Mouse (Mus musculus) mammary gland, adult 2 months (tissue): ENCODE measurements around the gene Ifit1bl2. TPM values are rescaled to one million over a fixed set of nuclear protein-coding genes. Genes with fewer than 3 reads are reported as not detected.

Source experiments
- polyA plus RNA-seq: library from polyadenylated mRNA; depleted of rRNA; stranded (reverse); fragments of >200 nt; gene quantifications from 2 replicates; pipeline ENCODE4 v1.2.3, GENCODE M21; 2012; ENCODE audit warnings: low replicate concordance; rRNA removed

The Ifit1bl2 gene
- 0.14 TPM in 1 of 2 replicates, not detected in the other for polyA plus RNA-seq

GRCm38 (mm10) chr19:34640623-34641022 is at the start of gene Ifit1bl2, which contains the start of gene Ifit1:
Gene Ifit1bl2 (minus strand): TSS chr19:34640743.
Gene Ifit1 (plus strand): TSS chr19:34640871.

GRCm38 (mm10) chr19:34607237-34608051 is 33.1 kb downstream of the Ifit1bl2 start, which contains the start of gene Ifit3b:
Gene Ifit3b (plus strand): TSS chr19:34607970.

DNA sequence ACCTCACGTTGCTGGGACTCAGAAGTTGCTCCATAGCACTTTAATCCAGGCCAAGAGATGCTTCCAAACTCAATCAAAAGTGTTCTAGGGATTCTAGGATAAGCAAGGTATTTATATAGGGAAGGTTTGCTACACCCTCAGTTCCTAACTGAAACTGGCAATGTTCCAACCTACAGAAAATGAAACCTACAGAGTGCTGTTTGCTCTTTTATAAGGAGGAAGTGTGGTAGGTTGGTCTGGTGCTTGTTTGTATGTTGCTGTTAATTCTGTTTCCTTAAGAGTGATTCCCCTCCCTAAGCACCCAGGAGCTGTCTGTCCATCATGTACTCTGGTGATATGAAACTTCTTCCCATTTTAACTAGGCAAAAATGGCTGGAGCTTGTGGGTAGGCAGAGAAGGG is 38.7 kb downstream of the Ifit1bl2 start, which contains the start of gene Ifit1bl1:
TSS of gene Ifit1bl1 (minus strand) at position 69 of the 400 bp plus-strand sequence.

DNA sequence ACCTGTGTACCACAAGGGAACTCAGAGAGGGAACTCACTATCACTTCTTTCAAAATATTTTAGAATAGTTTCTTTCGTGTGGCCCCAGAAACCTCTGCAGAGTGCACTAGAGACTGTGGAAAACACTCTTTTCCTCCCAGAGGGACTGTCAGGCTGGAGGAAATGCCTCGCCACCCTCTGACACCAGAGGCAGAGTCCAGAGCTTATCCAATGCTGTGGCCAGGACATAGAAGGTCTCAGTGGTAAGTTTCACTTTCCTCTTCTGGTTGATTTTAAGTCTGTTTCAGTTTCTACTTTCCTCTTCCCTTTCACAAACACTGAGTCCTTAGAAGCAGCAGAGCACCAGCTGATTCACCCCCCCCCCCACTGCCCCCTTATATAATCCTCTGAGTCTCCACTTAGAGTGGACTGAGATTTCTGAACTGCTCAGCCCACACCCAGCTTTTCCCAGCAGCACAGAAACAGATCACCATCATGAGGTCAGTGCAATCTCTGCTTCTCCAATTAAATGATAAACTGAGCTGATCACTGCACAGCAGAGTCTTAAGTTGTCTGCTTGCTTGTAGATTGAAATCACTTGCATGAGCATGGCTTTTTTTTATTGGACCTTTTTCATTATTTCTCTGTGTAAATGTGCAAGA is 57.3 kb downstream of the Ifit1bl2 start, which contains the start of gene Ifit3:
TSS of gene Ifit3 (plus strand) at position 406 of the 641 bp plus-strand sequence.

Other genes starting within 250 kb of the Ifit1bl2 start
- 15.6 and 25.1 TPM in 2 replicates for gene Ch25h, start 165.6 kb downstream of the Ifit1bl2 start, polyA plus RNA-seq
- 26.5 and 63.6 TPM in 2 replicates for gene Lipa, start 113.3 kb downstream of the Ifit1bl2 start, polyA plus RNA-seq
- 1.2 and 3.1 TPM in 2 replicates for gene Ifit2, start 90.0 kb downstream of the Ifit1bl2 start, polyA plus RNA-seq
- 2.8 and 8.4 TPM in 2 replicates for gene Ifit3, start 57.2 kb downstream of the Ifit1bl2 start, polyA plus RNA-seq
- 1.0 and 1.9 TPM in 2 replicates for gene Ifit1bl1, start 38.8 kb downstream of the Ifit1bl2 start, polyA plus RNA-seq
- gene Ifit3b, start 32.8 kb downstream of the Ifit1bl2 start, polyA plus RNA-seq: 0.72 and 3.8 TPM in 2 replicates
- 2.7 and 9.0 TPM in 2 replicates for gene Ifit1, start 128 bp upstream of the Ifit1bl2 start, polyA plus RNA-seq
- 1.6 and 3.1 TPM in 2 replicates for gene Slc16a12, start 106.5 kb upstream of the Ifit1bl2 start, polyA plus RNA-seq
- gene Pank1, start 238.7 kb upstream of the Ifit1bl2 start, polyA plus RNA-seq: 0.87 and 2.3 TPM in 2 replicates